Mouse (Mus musculus): Measurements from ENCODE around the gene Stx3.

The Stx3 gene

GRCm38 (mm10) chr19:11819143-11819700, at the start of gene Stx3:
TSS of gene Stx3 (minus strand) at chr19:11819403.
- 0 out of 2 replicates have a peak, but pooled peaks have one; percentile 2 for ATAC-seq (ENCODE audit: insufficient number of reproducible peaks, low FRiP score, low TSS enrichment)

- no peak for ATAC-seq (ENCODE audit: insufficient number of reproducible peaks, low FRiP score, low TSS enrichment)
Observed at GRCm38 (mm10) chr19:11867837-11868236, 48.6 kb upstream of the Stx3 start.

- no peak for ATAC-seq (ENCODE audit: insufficient number of reproducible peaks, low FRiP score, low TSS enrichment)
Observed at GRCm38 (mm10) chr19:11860966-11861365, 41.8 kb upstream of the Stx3 start, which contains the start of gene Olfr1418. TSS of gene Olfr1418 (minus strand) at chr19:11861066.

- ATAC-seq (ENCODE audit: insufficient number of reproducible peaks, low FRiP score, low TSS enrichment) = no peak
Observed at GRCm38 (mm10) chr19:11856506-11856905, 37.3 kb upstream of the Stx3 start.

- ATAC-seq (ENCODE audit: insufficient number of reproducible peaks, low FRiP score, low TSS enrichment) = no peak
Observed at GRCm38 (mm10) chr19:11854821-11855220, 35.6 kb upstream of the Stx3 start.

- no peak for ATAC-seq (ENCODE audit: insufficient number of reproducible peaks, low FRiP score, low TSS enrichment)
Observed at GRCm38 (mm10) chr19:11852652-11853051, 33.4 kb upstream of the Stx3 start.

GRCm38 (mm10) chr19:11846333-11846732, 27.1 kb upstream of the Stx3 start:
- no peak for ATAC-seq (ENCODE audit: insufficient number of reproducible peaks, low FRiP score, low TSS enrichment)

- ATAC-seq (ENCODE audit: insufficient number of reproducible peaks, low FRiP score, low TSS enrichment) = no peak
Observed at GRCm38 (mm10) chr19:11839119-11839518, 19.9 kb upstream of the Stx3 start, which contains the start of gene Olfr1417. TSS of gene Olfr1417 (minus strand) at chr19:11839219.

- ATAC-seq (ENCODE audit: insufficient number of reproducible peaks, low FRiP score, low TSS enrichment) = no peak
Observed at GRCm38 (mm10) chr19:11823346-11824065, 4.3 kb upstream of the Stx3 start.

GRCm38 (mm10) chr19:11820211-11820610, 1.0 kb upstream of the Stx3 start:
- ATAC-seq (ENCODE audit: insufficient number of reproducible peaks, low FRiP score, low TSS enrichment) = no peak

- no peak for ATAC-seq (ENCODE audit: insufficient number of reproducible peaks, low FRiP score, low TSS enrichment)
Observed at GRCm38 (mm10) chr19:11819800-11820199, 597 bp upstream of the Stx3 start.

GRCm38 (mm10) chr19:11818199-11819142, 732 bp downstream of the Stx3 start:
- ATAC-seq (ENCODE audit: insufficient number of reproducible peaks, low FRiP score, low TSS enrichment) = peak; percentile 87

- no peak for ATAC-seq (ENCODE audit: insufficient number of reproducible peaks, low FRiP score, low TSS enrichment)
Observed at GRCm38 (mm10) chr19:11817586-11817985, 1.6 kb downstream of the Stx3 start.

- no peak for ATAC-seq (ENCODE audit: insufficient number of reproducible peaks, low FRiP score, low TSS enrichment)
Observed at GRCm38 (mm10) chr19:11816706-11817105, 2.5 kb downstream of the Stx3 start.

GRCm38 (mm10) chr19:11814742-11815333, 4.4 kb downstream of the Stx3 start:
- no peak for ATAC-seq (ENCODE audit: insufficient number of reproducible peaks, low FRiP score, low TSS enrichment)

GRCm38 (mm10) chr19:11813649-11814048, 5.6 kb downstream of the Stx3 start:
- ATAC-seq (ENCODE audit: insufficient number of reproducible peaks, low FRiP score, low TSS enrichment) = no peak

GRCm38 (mm10) chr19:11813136-11813535, 6.1 kb downstream of the Stx3 start:
- ATAC-seq (ENCODE audit: insufficient number of reproducible peaks, low FRiP score, low TSS enrichment) = no peak

GRCm38 (mm10) chr19:11811688-11812365, 7.4 kb downstream of the Stx3 start:
- no peak for ATAC-seq (ENCODE audit: insufficient number of reproducible peaks, low FRiP score, low TSS enrichment)

GRCm38 (mm10) chr19:11810856-11811255, 8.3 kb downstream of the Stx3 start:
- no peak for ATAC-seq (ENCODE audit: insufficient number of reproducible peaks, low FRiP score, low TSS enrichment)
